Mouse (Mus musculus) liver, postnatal 0 days (tissue): ENCODE data around the gene Enpp5. TPM values are rescaled to one million over a fixed set of nuclear protein-coding genes. Genes with fewer than 3 reads are reported as not detected.

Source experiments
- ATAC-seq: fragments of 200-750 bp; cut with Nextera tagmentation; 2 replicates; pipeline ENCODE4 v1.8.0; 2017; ENCODE audit warnings: mild to moderate bottlenecking, moderate library complexity
- DNase-seq: peaks from one replicate; pipeline ENCODE4 v3.0.0-alpha.2; 2016
- H3K27ac ChIP-seq: fragments of 300-500 bp; sonication (generic); 2 replicates; pipeline ENCODE4 v1.5.1; 2014; ENCODE audit warnings: antibody characterized with exemption, moderate library complexity, mild to moderate bottlenecking, low read depth
- H3K27me3 ChIP-seq: fragments of 300-500 bp; sonication (generic); 2 replicates; pipeline ENCODE4 v1.6.1; 2014; ENCODE audit warnings: low read length, control low read depth, mixed read lengths; ENCODE audit not compliant: insufficient read depth
- H3K36me3 ChIP-seq: fragments of 300-500 bp; sonication (generic); replicated peaks from 2 replicates; pipeline ENCODE4 v1.6.1; 2014; ENCODE audit warnings: mild to moderate bottlenecking, control low read depth, low read length, moderate library complexity, mixed read lengths; ENCODE audit not compliant: insufficient read depth
- H3K4me1 ChIP-seq: fragments of 300-500 bp; sonication (generic); 2 replicates; pipeline ENCODE4 v1.6.1; 2014; ENCODE audit warnings: antibody characterized with exemption, mild to moderate bottlenecking, control low read depth; ENCODE audit not compliant: insufficient read depth
- H3K4me2 ChIP-seq: fragments of 300-500 bp; sonication (generic); 2 replicates; pipeline ENCODE4 v1.6.1; 2014; ENCODE audit warnings: low read depth, mild to moderate bottlenecking, low read length, moderate library complexity, mixed read lengths
- H3K4me3 ChIP-seq: fragments of 300-500 bp; sonication (generic); 2 replicates; pipeline ENCODE4 v1.5.1; 2014; ENCODE audit warnings: low read depth, low read length
- H3K9ac ChIP-seq: fragments of 300-500 bp; sonication (generic); replicated peaks from 2 replicates; pipeline ENCODE4 v1.6.1; 2014; ENCODE audit warnings: mild to moderate bottlenecking, moderate library complexity
- H3K9me3 ChIP-seq: fragments of 300-500 bp; sonication (generic); 2 replicates; pipeline ENCODE4 v1.6.1; 2016; ENCODE audit warnings: mild to moderate bottlenecking, control low read depth, low read length, mixed read lengths
- CTCF ChIP-seq: sonication (generic); IDR thresholded peaks from 2 replicates; pipeline ENCODE4 v1.5.1; 2016; ENCODE audit warnings: antibody characterized with exemption, low read depth
- EP300 ChIP-seq: IDR thresholded peaks from 2 replicates; pipeline ENCODE4 v1.6.1; 2016; ENCODE audit warnings: antibody characterized with exemption, low read depth, mild to moderate bottlenecking
- WGBS: fragments of 180-500 bp; shearing (Covaris S2); extraction: QIAGEN DNeasy Blood & Tissue Kit; methylation state at CpG from one replicate; pipeline ENCODE4 v1.1.7; 2014; ENCODE audit not compliant: insufficient replicate concordance; 5-methylcytosine and 5-hydroxymethylcytosine counted together
- polyA plus RNA-seq: library from polyadenylated mRNA; unstranded; fragments of >200 nt; fragmentation: Nextera tagmentation; extraction: Ambion mirVana; gene quantifications from 2 replicates; pipeline ENCODE4 v1.2.1, GENCODE M21; 2015

Gene Enpp5
- polyA plus RNA-seq, 1 experiment from 2014 or later = 7.7 TPM

DNA sequence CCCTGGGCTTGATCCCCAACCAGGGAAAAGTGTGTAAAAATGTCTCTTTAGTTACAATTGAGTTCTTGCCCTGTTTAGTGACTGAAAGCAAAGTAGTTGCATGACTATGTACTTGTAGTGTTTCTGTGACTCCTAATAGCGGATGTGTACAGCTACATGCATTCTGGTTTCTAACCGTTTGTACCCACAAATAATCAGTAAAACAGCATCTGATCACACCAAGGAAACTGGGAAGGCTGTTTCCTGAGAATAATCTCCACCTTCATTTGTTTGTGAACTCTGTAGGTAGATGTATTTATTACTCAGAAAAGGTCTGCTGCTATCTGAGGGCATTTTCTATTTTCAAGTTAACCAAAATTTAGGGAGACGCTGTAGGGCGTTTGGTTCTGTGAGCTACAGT lies 4.5 kb downstream of the Enpp5 start:
- no peak overlapping the region for H3K9ac ChIP-seq
- peaks cover 4% of the 10 kb centered on the region; the same call in 1 of the 2 replicates for H3K4me1 ChIP-seq
- DNase-seq (no peak), ATAC-seq (no peak)
- H3K4me2 ChIP-seq = no peak overlapping the region
- no peaks in the 10 kb centered on the region for H3K36me3 ChIP-seq
- no peak overlapping the region for H3K4me3 ChIP-seq
- H3K27ac ChIP-seq = no peak overlapping the region
- no peak for TF ChIP-seq CTCF
- no peak for TF ChIP-seq EP300
- WGBS = 67% methylated on average over 4 of the region's 4 CpGs
- H3K9me3 ChIP-seq = no peaks in the 10 kb centered on the region
- H3K27me3 ChIP-seq = no peaks in the 10 kb centered on the region

DNA sequence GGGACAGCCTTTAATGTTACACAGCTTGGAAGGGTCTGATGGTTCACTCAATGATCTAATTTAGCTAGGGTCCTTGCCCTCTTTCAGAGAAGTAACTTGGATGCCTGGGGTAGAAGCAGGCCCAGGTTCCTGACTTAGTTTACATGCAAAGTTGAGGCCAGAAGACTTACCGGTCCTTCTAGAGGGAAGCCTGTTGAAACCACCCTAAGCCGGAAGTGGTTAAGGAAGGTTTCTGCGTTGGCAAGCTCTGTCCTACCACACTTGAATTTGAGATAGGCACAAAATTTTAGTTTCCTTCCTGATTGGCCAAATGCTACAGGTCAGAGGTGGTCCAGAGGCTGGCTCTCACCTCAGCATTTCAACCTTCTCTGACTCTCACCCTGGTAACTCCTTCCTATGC lies 9.6 kb downstream of the Enpp5 start:
- no peak overlapping the region for H3K27ac ChIP-seq
- TF ChIP-seq CTCF (no peak), EP300 (no peak)
- H3K9ac ChIP-seq = no peak overlapping the region
- WGBS = 47% methylated on average over 3 of the region's 3 CpGs
- no peaks in the 10 kb centered on the region for H3K27me3 ChIP-seq
- H3K36me3 ChIP-seq = no peaks in the 10 kb centered on the region
- H3K4me3 ChIP-seq = no peak overlapping the region
- H3K9me3 ChIP-seq = no peaks in the 10 kb centered on the region
- no peak overlapping the region for H3K4me2 ChIP-seq
- ATAC-seq (no peak), DNase-seq (no peak)
- H3K4me1 ChIP-seq = no peaks in the 10 kb centered on the region

DNA sequence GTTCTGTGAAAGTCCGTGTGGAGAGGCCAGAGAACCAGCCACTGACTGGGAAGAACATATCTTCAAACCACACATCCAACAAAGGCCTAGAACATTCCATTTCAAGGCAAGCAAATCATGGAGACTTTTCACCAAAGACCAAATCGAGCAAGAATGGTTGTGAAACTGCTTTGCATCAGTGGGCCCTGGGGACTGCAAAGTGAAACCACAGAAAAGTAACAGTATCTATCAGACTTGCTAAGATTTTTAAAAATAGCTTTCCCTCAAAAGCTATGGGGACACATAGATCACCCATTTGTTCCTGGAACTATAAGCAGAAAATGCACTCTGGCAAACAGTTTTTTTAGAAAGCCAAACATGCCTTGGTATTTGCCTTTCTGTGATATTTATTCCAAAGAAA lies 12.3 kb downstream of the Enpp5 start:
- H3K27me3 ChIP-seq = no peaks in the 10 kb centered on the region
- no peak overlapping the region for H3K4me2 ChIP-seq
- DNase-seq = no peak
- TF ChIP-seq CTCF (no peak), EP300 (no peak)
- no peak for ATAC-seq
- H3K9me3 ChIP-seq = no peaks in the 10 kb centered on the region
- no peak overlapping the region for H3K9ac ChIP-seq
- H3K4me1 ChIP-seq = no peaks in the 10 kb centered on the region
- no peak overlapping the region for H3K27ac ChIP-seq
- no peak overlapping the region for H3K4me3 ChIP-seq
- no peaks in the 10 kb centered on the region for H3K36me3 ChIP-seq
- WGBS = 56% methylated on average over 2 of the region's 2 CpGs

DNA sequence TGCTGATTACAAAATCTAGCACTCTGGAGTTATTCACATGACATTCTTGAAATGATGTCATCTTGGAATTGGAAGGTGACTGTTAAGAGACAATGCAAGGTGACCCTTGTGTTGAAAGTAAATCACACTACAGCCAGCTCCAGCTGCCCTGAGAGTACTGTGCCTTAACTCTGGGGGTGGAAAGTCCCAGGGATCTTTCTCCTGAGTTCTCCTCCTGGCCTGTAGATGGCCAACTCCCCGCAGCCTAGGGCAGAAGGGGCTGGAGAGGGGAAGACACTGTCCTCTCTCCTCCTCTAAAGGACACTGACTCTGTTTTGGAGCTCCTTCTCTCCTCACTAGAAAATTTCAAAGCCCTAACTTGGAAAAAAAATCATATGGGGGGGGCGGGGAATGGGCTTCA lies 12.9 kb downstream of the Enpp5 start:
- no peaks in the 10 kb centered on the region for H3K4me1 ChIP-seq
- H3K27ac ChIP-seq = no peak overlapping the region
- no peak overlapping the region for H3K4me2 ChIP-seq
- H3K9me3 ChIP-seq = no peaks in the 10 kb centered on the region
- ATAC-seq (no peak), DNase-seq (no peak)
- H3K36me3 ChIP-seq = no peaks in the 10 kb centered on the region
- 49% methylated on average over 2 of the region's 2 CpGs for WGBS
- TF ChIP-seq EP300 = no peak
- peak; percentile 30 for TF ChIP-seq CTCF
- H3K4me3 ChIP-seq = no peak overlapping the region
- no peaks in the 10 kb centered on the region for H3K27me3 ChIP-seq
- no peak overlapping the region for H3K9ac ChIP-seq

DNA sequence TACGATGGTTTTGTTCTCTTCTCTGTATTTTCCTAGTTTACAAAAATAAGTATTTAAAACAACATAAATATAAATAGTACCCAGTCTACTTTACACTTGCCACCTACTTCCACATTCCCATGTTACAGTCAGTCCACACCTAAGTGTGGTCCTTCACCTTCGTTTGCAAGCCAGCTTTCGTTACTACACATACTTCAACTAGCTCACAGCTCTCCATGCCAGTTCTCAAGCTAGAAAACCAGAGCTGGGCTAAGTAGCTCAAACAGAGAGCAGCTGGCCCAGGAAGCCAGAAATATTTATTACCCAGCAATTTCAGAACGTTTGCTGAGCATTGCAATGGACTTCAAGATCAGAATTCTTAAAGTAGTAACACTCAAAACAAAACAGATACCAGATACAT lies 21.9 kb downstream of the Enpp5 start:
- Histone ChIP-seq H3K4me3 (no peak overlapping the region), H3K4me2 (peak overlapping the region; percentile 37; the same call in 1 of the 2 replicates), H3K9me3 (no peaks in the 10 kb centered on the region), H3K9ac (no peak overlapping the region), H3K27me3 (no peaks in the 10 kb centered on the region), H3K27ac (0 out of 2 replicates have a peak overlapping the region, but pooled peaks have one; percentile 61), H3K36me3 (0 out of 2 replicates have a peak, but pooled peaks cover 3% of the 10 kb centered on the region), H3K4me1 (peaks cover 16% of the 10 kb centered on the region; the same call in 1 of the 2 replicates)
- TF ChIP-seq EP300 (no peak), CTCF (no peak)
- no peak for ATAC-seq
- WGBS = 61% methylated on average over 4 of the region's 4 CpGs
- no peak for DNase-seq

DNA sequence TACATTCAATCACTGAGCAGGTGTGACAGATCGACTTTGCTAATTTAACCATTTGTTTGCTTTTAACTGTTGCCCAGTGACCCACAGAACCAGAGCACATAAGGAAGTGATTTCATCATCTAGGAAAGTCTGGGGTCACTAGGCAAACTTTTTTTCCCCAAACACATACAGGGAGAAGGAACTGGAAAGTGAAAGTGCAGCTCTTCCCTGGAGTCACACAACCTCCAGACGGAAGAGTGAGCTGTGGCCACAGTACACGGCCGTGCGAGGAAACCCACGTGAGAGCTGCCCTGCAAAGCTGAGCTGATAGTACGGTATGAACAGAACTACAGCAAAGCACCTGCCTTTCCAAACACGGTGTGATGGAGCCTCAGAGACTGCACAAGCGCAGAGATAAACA lies 22.3 kb downstream of the Enpp5 start:
- Histone ChIP-seq H3K27me3 (no peaks in the 10 kb centered on the region), H3K9ac (no peak overlapping the region)

DNA sequence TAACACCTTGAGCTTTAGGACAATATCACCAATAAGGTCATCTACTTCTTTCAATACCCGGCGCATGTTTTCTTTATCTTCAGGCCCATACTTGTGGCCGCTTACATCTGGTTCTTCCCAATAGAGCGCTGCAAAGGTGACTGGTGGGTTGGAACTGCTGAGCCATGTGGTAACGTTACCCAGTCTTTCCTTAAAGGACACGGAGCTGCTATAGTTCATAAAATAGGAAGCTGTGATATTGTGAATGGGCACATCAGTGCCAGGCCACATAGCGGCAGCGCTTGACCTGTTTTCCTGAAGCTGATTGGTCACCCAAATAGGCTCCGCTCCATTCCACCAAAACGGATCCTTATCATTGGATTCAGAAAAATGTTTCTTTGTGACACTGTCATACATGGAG lies 23.3 kb downstream of the Enpp5 start:
- Histone ChIP-seq H3K4me2 (no peak overlapping the region), H3K36me3 (0 out of 2 replicates have a peak, but pooled peaks cover 3% of the 10 kb centered on the region), H3K4me1 (peaks cover 16% of the 10 kb centered on the region; the same call in 1 of the 2 replicates), H3K27ac (no peak overlapping the region), H3K4me3 (no peak overlapping the region), H3K27me3 (no peaks in the 10 kb centered on the region), H3K9ac (no peak overlapping the region), H3K9me3 (no peaks in the 10 kb centered on the region)
- TF ChIP-seq EP300 (no peak), CTCF (no peak)
- DNase-seq = no peak
- WGBS = 87% methylated on average over 10 of the region's 10 CpGs
- ATAC-seq = no peak

More for the DNA sequence above, 22.3 kb downstream of the Enpp5 start:
- peak overlapping the region; percentile 61 for H3K27ac ChIP-seq
- H3K4me2 ChIP-seq = peak overlapping the region; percentile 37
- WGBS = 44% methylated on average over 9 of the region's 9 CpGs
- 0 out of 2 replicates have a peak overlapping the region, but pooled peaks have one; percentile 3 for H3K4me3 ChIP-seq
- H3K4me1 ChIP-seq = peaks cover 16% of the 10 kb centered on the region; the same call in 1 of the 2 replicates
- no peaks in the 10 kb centered on the region for H3K9me3 ChIP-seq
- TF ChIP-seq CTCF (no peak), EP300 (no peak; the same call in 1 of the 2 replicates)
- ATAC-seq = no peak
- DNase-seq = peak; percentile 31
- H3K36me3 ChIP-seq = 0 out of 2 replicates have a peak, but pooled peaks cover 3% of the 10 kb centered on the region
